Mouse (Mus musculus): ENCODE results near the gene Gm2431.

- no peak for TF ChIP-seq CTCF (conservative IDR thresholded peaks at IDR 0.05 in 1 of 2, IDR thresholded peaks at IDR 0.05 in 1 of 2; ENCODE audit: low read depth in 2 of 2, low read length in 2 of 2)
- no peak for TF ChIP-seq EP300 (IDR thresholded peaks at IDR 0.05; ENCODE audit: low read length)
- no peak for TF ChIP-seq POLR2A (IDR thresholded peaks at IDR 0.05; ENCODE audit: low read depth, low read length)
- no peak for TF ChIP-seq BHLHE40 (IDR thresholded peaks at IDR 0.05; ENCODE audit: low read depth, low read length)
- no peak for TF ChIP-seq HCFC1 (IDR thresholded peaks at IDR 0.05; ENCODE audit: low read depth, low read length)
Measured at GRCm38 (mm10) chr7:142240978-142241377, 17.2 kb downstream of the Gm2431 start, which contains the start of gene Gm40460.

Measured in CH12.LX (cell line).